32 mouse cellular contexts compared by ENCODE assay signal in the genomic region with DNA sequence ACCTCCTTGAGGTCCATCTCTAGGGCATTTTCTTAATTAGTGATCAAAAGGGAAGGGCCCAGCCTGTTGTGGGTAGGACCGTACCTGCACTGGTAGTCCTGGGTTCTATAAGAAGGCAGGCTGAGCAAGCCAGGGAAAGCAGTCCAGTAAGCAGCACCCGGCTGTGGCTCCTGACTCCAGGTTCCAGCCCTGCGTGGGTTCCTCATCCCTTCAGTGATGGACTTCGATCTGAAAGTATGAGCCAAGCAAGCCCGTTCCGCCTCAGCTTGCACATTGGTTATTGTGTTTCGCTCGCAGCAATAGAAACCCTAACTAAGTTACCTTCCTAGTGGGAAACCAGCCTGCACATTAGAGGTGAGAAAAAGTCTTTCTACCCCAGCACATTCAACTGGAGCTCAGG. TPM values are rescaled to one million over a fixed set of nuclear protein-coding genes. Genes with fewer than 3 reads are reported as not detected.
DNase-seq lines count a peak whose midpoint lies in the region; ATAC-seq lines count a peak whose summit lies in the region.
"Had no signal": no experiment of that assay in that cellular context is flagged by ENCODE, and none has a peak within 500 bp of the region (broad histone marks: within the 10 kb centered on the region; RNA-seq: fewer than 3 reads in every experiment).

No protein-coding gene starts in this region.

- 0 out of 2 replicates have a peak, but pooled peaks cover 4% of the 10 kb centered on the region for H3K27me3 ChIP-seq in heart, embryonic 10.5 days (ENCODE audit: insufficient read depth, poor library complexity, severe bottlenecking)
- H3K27me3 ChIP-seq in kidney, embryonic 16.5 days (ENCODE audit: insufficient read depth, low read length): peaks cover 5% of the 10 kb centered on the region; the same call in 1 of the 2 replicates
- H3K27me3 ChIP-seq: Patski had no signal

- peaks cover 48% of the 10 kb centered on the region for H3K4me1 ChIP-seq in heart, embryonic 10.5 days
- no peaks in the 10 kb centered on the region for H3K4me1 ChIP-seq in kidney, embryonic 16.5 days (ENCODE audit: insufficient read depth, low read length)
- H3K4me1 ChIP-seq: forebrain, embryonic 13.5 days; hindbrain, embryonic 13.5 days had no signal

- no peak overlapping the region for H3K4me3 ChIP-seq in heart, embryonic 10.5 days
- no peak overlapping the region for H3K4me3 ChIP-seq in kidney, embryonic 16.5 days (ENCODE audit: low read length)
- H3K4me3 ChIP-seq: forebrain, embryonic 10.5 days; forebrain, embryonic 13.5 days; hindbrain, embryonic 10.5 days; hindbrain, embryonic 13.5 days had no signal

- 0 out of 2 replicates have a peak overlapping the region, but pooled peaks have one; percentile 7 for H3K27ac ChIP-seq in heart, embryonic 10.5 days
- no peak overlapping the region for H3K27ac ChIP-seq in kidney, embryonic 16.5 days (ENCODE audit: low read length)
- H3K27ac ChIP-seq: forebrain, embryonic 10.5 days; forebrain, embryonic 13.5 days; hindbrain, embryonic 10.5 days; hindbrain, embryonic 13.5 days had no signal

- H3K9ac ChIP-seq in kidney, embryonic 16.5 days (replicated peaks; ENCODE audit: low read length): no peak overlapping the region
- H3K9ac ChIP-seq: forebrain, embryonic 13.5 days; hindbrain, embryonic 13.5 days had no signal

- 91% methylated on average over 8 of the region's 8 CpGs for WGBS in heart, embryonic 10.5 days
- 85% methylated on average over 8 of the region's 8 CpGs for WGBS in kidney, embryonic 16.5 days

- no peak overlapping the region for H3K4me2 ChIP-seq in kidney, embryonic 16.5 days (replicated peaks; ENCODE audit: low read depth, low read length)
- H3K4me2 ChIP-seq: forebrain, embryonic 13.5 days; hindbrain, embryonic 13.5 days had no signal

- DNase-seq in heart, embryonic 10.5 days (ENCODE audit: low spot score): no peak
- no peak for DNase-seq in heart, adult 18-20 months
- DNase-seq in kidney, adult 11 months: peak; percentile 29
- peak; percentile 56 for DNase-seq in kidney, adult 9 months
- no peak for DNase-seq in kidney, postnatal 4 days
- DNase-seq in testis, postnatal 10 days (ENCODE audit: low spot score): peak; percentile 28
- DNase-seq in testis, postnatal 14 days (ENCODE audit: low spot score): no peak
- DNase-seq: adrenal gland, postnatal 10 days; adrenal gland, postnatal 36 days; B cell, adult 2 months; cerebellum, adult 18-20 months; cerebellum, adult 9-10 months; cerebellum, postnatal 14 days; gastrocnemius, postnatal 10 days; gastrocnemius, postnatal 36 days; heart, postnatal 36 days had no signal

- no peaks in the 10 kb centered on the region for H3K9me3 ChIP-seq in heart, embryonic 10.5 days
- H3K9me3 ChIP-seq in kidney, embryonic 16.5 days (ENCODE audit: low read length): peaks cover 3% of the 10 kb centered on the region; the same call in 1 of the 2 replicates
- H3K9me3 ChIP-seq: forebrain, embryonic 13.5 days; hindbrain, embryonic 10.5 days had no signal

- no peaks in the 10 kb centered on the region for H3K36me3 ChIP-seq in heart, embryonic 10.5 days
- no peaks in the 10 kb centered on the region for H3K36me3 ChIP-seq in kidney, embryonic 16.5 days (ENCODE audit: insufficient read depth, low read length)
- H3K36me3 ChIP-seq: forebrain, embryonic 10.5 days; G1E; hindbrain, embryonic 10.5 days; hindbrain, embryonic 13.5 days had no signal

- no peak for ATAC-seq in kidney, embryonic 16.5 days (ENCODE audit: low FRiP score, low TSS enrichment)
- ATAC-seq: forebrain, embryonic 13.5 days; forebrain, embryonic 16.5 days; hindbrain, embryonic 16.5 days; Patski had no signal

RNA-seq across cellular contexts. Expression of a gene that starts 9.7 kb away (rescaled TPM):
- polyA plus RNA-seq in heart, embryonic 10.5 days (2016; fragmentation: Nextera tagmentation; extraction: Ambion mirVana): 15.8 and 18.2 TPM in 2 replicates
- total RNA-seq in heart, adult 18-20 months (2021): 1 to 10 TPM; 4.8 to 8.0 TPM
- polyA plus RNA-seq in kidney, embryonic 16.5 days (2015; fragmentation: Nextera tagmentation; extraction: Ambion mirVana): 19.2 and 20.2 TPM in 2 replicates

RNA-seq across cellular contexts. Expression of a gene that starts 17.6 kb away (rescaled TPM):
- polyA plus RNA-seq in heart, embryonic 10.5 days (2016; fragmentation: Nextera tagmentation; extraction: Ambion mirVana): 47.5 and 77.0 TPM in 2 replicates
- total RNA-seq in heart, adult 18-20 months (2021): 100 to 1,000 TPM; 195 to 199 TPM
- 3.3 and 4.1 TPM in 2 replicates for polyA plus RNA-seq in kidney, embryonic 16.5 days (2015; fragmentation: Nextera tagmentation; extraction: Ambion mirVana)
- total RNA-seq: adrenal gland, postnatal 36 days; G1E; granulocyte monocyte progenitor cell, adult 5-6 weeks had no signal
- polyA plus RNA-seq: forebrain, embryonic 13.5 days; G1E had no signal

RNA-seq across cellular contexts. Expression of a gene that starts 43.5 kb away (rescaled TPM):
- polyA plus RNA-seq in heart, embryonic 10.5 days (2016; fragmentation: Nextera tagmentation; extraction: Ambion mirVana): 6.3 and 8.8 TPM in 2 replicates
- total RNA-seq in heart, adult 18-20 months (2021): 1 to 10 TPM; 5.1 to 6.3 TPM
- polyA plus RNA-seq in kidney, embryonic 16.5 days (2015; fragmentation: Nextera tagmentation; extraction: Ambion mirVana): 12.2 and 12.8 TPM in 2 replicates
- total RNA-seq: CH12.LX; G1E; granulocyte monocyte progenitor cell, adult 5-6 weeks had no signal
- polyA plus RNA-seq: G1E, Patski had no signal

RNA-seq across cellular contexts. Expression of a gene that starts 45.6 kb away (rescaled TPM):
- polyA plus RNA-seq in heart, embryonic 10.5 days (2016; fragmentation: Nextera tagmentation; extraction: Ambion mirVana): 0.09 and 0.36 TPM in 2 replicates
- total RNA-seq in heart, adult 18-20 months (2021): under 1 TPM; 0.30 to 0.72 TPM
- polyA plus RNA-seq in kidney, embryonic 16.5 days (2015; fragmentation: Nextera tagmentation; extraction: Ambion mirVana): 0.92 and 1.4 TPM in 2 replicates
- total RNA-seq: granulocyte monocyte progenitor cell, adult 5-6 weeks had no signal
- polyA plus RNA-seq: forebrain, embryonic 10.5 days; forebrain, embryonic 13.5 days; hindbrain, embryonic 13.5 days; Patski had no signal

RNA-seq across cellular contexts. Expression of a gene that starts 50.6 kb away (rescaled TPM):
- polyA plus RNA-seq in heart, embryonic 10.5 days (2016; fragmentation: Nextera tagmentation; extraction: Ambion mirVana): not detected in 2 replicates
- not detected for total RNA-seq in heart, adult 18-20 months (2021)
- polyA plus RNA-seq in kidney, embryonic 16.5 days (2015; fragmentation: Nextera tagmentation; extraction: Ambion mirVana): not detected in 2 replicates
- total RNA-seq: adrenal gland, adult 18-20 months; adrenal gland, postnatal 10 days; adrenal gland, postnatal 36 days; CH12.LX; G1E; gastrocnemius, adult 18-20 months; gastrocnemius, postnatal 10 days; gastrocnemius, postnatal 36 days; granulocyte monocyte progenitor cell, adult 5-6 weeks; heart, postnatal 36 days had no signal
- polyA plus RNA-seq: embryonic facial prominence, embryonic 11.5 days; forebrain, embryonic 13.5 days; forebrain, embryonic 16.5 days; G1E; heart, embryonic 14.5 days; heart, postnatal 0 days; hindbrain, embryonic 10.5 days; Patski had no signal

Comparison
In these comparisons a context has a peak if more than half of its experiments do, and no peak if none do; other contexts are left out.
1. DNase-seq: peak in kidney, adult 11 months (single experiment), kidney, adult 9 months (single experiment) and testis, postnatal 10 days (single experiment); none in heart, embryonic 10.5 days (single experiment), heart, adult 18-20 months (0 of 2), kidney, postnatal 4 days (0 of 2) and testis, postnatal 14 days (single experiment).